Mouse (Mus musculus): ENCODE measurements around the gene Dip2b. TPM values are rescaled to one million over a fixed set of nuclear protein-coding genes. Genes with fewer than 3 reads are reported as not detected.
A peak's percentile ranks its signal among the peaks of the same experiment; 100 is the strongest.

Dip2b gene
- polyA plus RNA-seq, 1 experiment from 2014 or later = 2.3 TPM

DNA sequence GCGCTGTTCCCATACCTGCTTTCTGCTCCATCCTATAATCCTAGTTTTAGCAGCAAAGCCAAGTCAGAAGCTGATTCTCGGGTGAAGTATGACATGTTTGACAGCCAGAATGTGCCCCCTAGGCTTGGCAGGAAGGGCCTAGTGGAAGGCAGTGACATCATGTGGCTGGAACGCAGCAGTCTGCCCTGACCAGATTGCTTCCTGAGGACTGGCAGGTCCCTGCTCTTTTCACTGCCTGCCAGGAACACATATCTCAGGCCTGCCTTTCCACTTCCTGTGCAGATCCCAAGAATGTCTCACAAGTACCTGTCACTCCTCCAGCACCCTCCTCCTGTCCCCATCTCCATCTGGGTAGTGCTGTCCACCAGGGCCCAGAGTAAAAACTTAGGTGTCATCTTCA, 161.3 kb downstream of the Dip2b start:
- ATAC-seq (no peak), DNase-seq (no peak)
- no peaks in the 10 kb centered on the region for H3K9me3 ChIP-seq (ENCODE audit: low read length)
- no peak overlapping the region for H3K4me2 ChIP-seq (ENCODE audit: low read depth, low read length)
- H3K9ac ChIP-seq (replicated peaks) = no peak overlapping the region
- H3K27me3 ChIP-seq (ENCODE audit: insufficient read depth, low read length) = no peaks in the 10 kb centered on the region
- TF ChIP-seq CTCF (IDR thresholded peaks at IDR 0.05; ENCODE audit: low read depth) = no peak
- no peak for TF ChIP-seq EP300 (IDR thresholded peaks at IDR 0.05; ENCODE audit: low read depth)
- no peaks in the 10 kb centered on the region for H3K4me1 ChIP-seq (ENCODE audit: insufficient read depth)
- H3K27ac ChIP-seq (ENCODE audit: low read depth) = no peak overlapping the region
- peaks cover 44% of the 10 kb centered on the region for H3K36me3 ChIP-seq (replicated peaks; ENCODE audit: insufficient read depth, low read length)
- WGBS (ENCODE audit: insufficient replicate concordance) = 66% methylated on average over 3 of the region's 3 CpGs
- H3K4me3 ChIP-seq (ENCODE audit: low read depth, low read length) = no peak overlapping the region

GRCm38 (mm10) chr15:100201806-100202205, 163.3 kb downstream of the Dip2b start:
- peaks cover 43% of the 10 kb centered on the region for H3K36me3 ChIP-seq (replicated peaks; ENCODE audit: insufficient read depth, low read length)
- no peak overlapping the region for H3K9ac ChIP-seq (replicated peaks)
- ATAC-seq = no peak
- H3K9me3 ChIP-seq (ENCODE audit: low read length) = no peaks in the 10 kb centered on the region
- TF ChIP-seq EP300 (IDR thresholded peaks at IDR 0.05; ENCODE audit: low read depth) (no peak), CTCF (IDR thresholded peaks at IDR 0.05; ENCODE audit: low read depth) (no peak)
- DNase-seq = no peak
- H3K27me3 ChIP-seq (ENCODE audit: insufficient read depth, low read length) = no peaks in the 10 kb centered on the region
- H3K4me2 ChIP-seq (ENCODE audit: low read depth, low read length) = no peak overlapping the region
- WGBS (ENCODE audit: insufficient replicate concordance) = 77% methylated on average over 3 of the region's 3 CpGs
- H3K27ac ChIP-seq (ENCODE audit: low read depth) = no peak overlapping the region
- no peaks in the 10 kb centered on the region for H3K4me1 ChIP-seq (ENCODE audit: insufficient read depth)
- H3K4me3 ChIP-seq (ENCODE audit: low read depth, low read length) = no peak overlapping the region

GRCm38 (mm10) chr15:100202431-100203015, 164.1 kb downstream of the Dip2b start:
- no peak overlapping the region for H3K9ac ChIP-seq (replicated peaks)
- 84% methylated on average over 4 of the region's 4 CpGs for WGBS (ENCODE audit: insufficient replicate concordance)

DNA sequence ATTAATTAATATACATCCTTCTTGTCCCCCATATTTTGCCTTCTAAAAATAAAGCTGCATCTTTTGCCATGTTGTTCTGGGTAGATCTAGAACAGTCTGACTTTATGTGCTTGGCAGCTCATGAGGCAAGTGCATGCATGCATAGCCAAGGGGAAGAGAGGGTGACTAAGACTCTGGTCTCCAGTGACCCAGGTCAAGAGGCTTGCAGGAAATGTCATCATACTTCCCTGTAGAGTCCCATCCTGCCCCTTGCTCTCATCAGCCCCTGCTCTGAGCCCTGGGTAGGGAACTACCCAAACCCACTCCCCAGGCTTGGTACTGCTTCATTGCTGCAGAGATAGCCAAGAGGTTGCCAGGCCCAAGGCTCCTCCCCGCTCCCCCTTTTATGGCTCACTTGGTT, 166.1 kb downstream of the Dip2b start:
- TF ChIP-seq EP300 (IDR thresholded peaks at IDR 0.05; ENCODE audit: low read depth) = no peak
- no peak for TF ChIP-seq CTCF (IDR thresholded peaks at IDR 0.05; ENCODE audit: low read depth)
- Histone ChIP-seq H3K27ac (ENCODE audit: low read depth) (0 out of 2 replicates have a peak overlapping the region, but pooled peaks have one; percentile 6), H3K36me3 (replicated peaks; ENCODE audit: insufficient read depth, low read length) (peaks cover 47% of the 10 kb centered on the region), H3K27me3 (ENCODE audit: insufficient read depth, low read length) (no peaks in the 10 kb centered on the region), H3K4me3 (ENCODE audit: low read depth, low read length) (no peak overlapping the region), H3K9me3 (ENCODE audit: low read length) (no peaks in the 10 kb centered on the region), H3K4me1 (ENCODE audit: insufficient read depth) (no peaks in the 10 kb centered on the region), H3K4me2 (ENCODE audit: low read depth, low read length) (0 out of 2 replicates have a peak overlapping the region, but pooled peaks have one; percentile 6), H3K9ac (replicated peaks) (no peak overlapping the region)
- DNase-seq (no peak), ATAC-seq (peak; percentile 36; the same call in 1 of the 2 replicates)
- 77% methylated on average over 1 of the region's 1 CpGs for WGBS (ENCODE audit: insufficient replicate concordance)

More at GRCm38 (mm10) chr15:100202431-100203015, 164.1 kb downstream of the Dip2b start:
- peaks cover 48% of the 10 kb centered on the region for H3K36me3 ChIP-seq (replicated peaks; ENCODE audit: insufficient read depth, low read length)
- TF ChIP-seq EP300 (IDR thresholded peaks at IDR 0.05; ENCODE audit: low read depth) (no peak), CTCF (IDR thresholded peaks at IDR 0.05; ENCODE audit: low read depth) (no peak)
- H3K9me3 ChIP-seq (ENCODE audit: low read length) = no peaks in the 10 kb centered on the region
- no peaks in the 10 kb centered on the region for H3K27me3 ChIP-seq (ENCODE audit: insufficient read depth, low read length)
- DNase-seq = no peak
- H3K4me3 ChIP-seq (ENCODE audit: low read depth, low read length) = no peak overlapping the region
- H3K27ac ChIP-seq (ENCODE audit: low read depth) = no peak overlapping the region
- no peaks in the 10 kb centered on the region for H3K4me1 ChIP-seq (ENCODE audit: insufficient read depth)
- no peak for ATAC-seq
- H3K4me2 ChIP-seq (ENCODE audit: low read depth, low read length) = no peak overlapping the region

DNA sequence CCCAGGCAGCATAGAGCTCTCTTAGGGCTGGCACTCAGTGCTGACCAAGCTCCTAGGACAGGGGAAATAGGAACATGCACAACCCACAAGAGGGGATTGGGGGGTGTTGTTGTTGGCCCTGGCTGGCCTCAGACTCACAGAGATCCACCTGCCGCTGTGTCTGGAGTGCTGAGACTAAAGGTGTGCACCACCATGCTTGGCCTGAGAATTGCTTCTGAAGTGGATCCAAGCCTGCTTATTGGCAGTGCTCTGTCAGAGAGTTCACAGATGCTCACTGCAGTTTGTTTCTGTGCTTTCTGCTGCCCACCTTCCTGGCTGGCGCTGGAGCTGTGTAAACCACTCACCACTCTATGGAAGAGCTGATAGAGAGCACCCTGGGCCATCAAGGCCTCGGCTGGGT, 171.5 kb downstream of the Dip2b start:
- no peak for TF ChIP-seq EP300 (IDR thresholded peaks at IDR 0.05; ENCODE audit: low read depth)
- TF ChIP-seq CTCF (IDR thresholded peaks at IDR 0.05; ENCODE audit: low read depth) = no peak
- Histone ChIP-seq H3K36me3 (replicated peaks; ENCODE audit: insufficient read depth, low read length) (peaks cover 63% of the 10 kb centered on the region), H3K4me3 (ENCODE audit: low read depth, low read length) (no peak overlapping the region), H3K9ac (replicated peaks) (no peak overlapping the region), H3K27me3 (ENCODE audit: insufficient read depth, low read length) (no peaks in the 10 kb centered on the region), H3K4me2 (ENCODE audit: low read depth, low read length) (no peak overlapping the region), H3K9me3 (ENCODE audit: low read length) (no peaks in the 10 kb centered on the region), H3K4me1 (ENCODE audit: insufficient read depth) (no peaks in the 10 kb centered on the region), H3K27ac (ENCODE audit: low read depth) (no peak overlapping the region)
- DNase-seq = no peak
- no peak for ATAC-seq
- WGBS (ENCODE audit: insufficient replicate concordance) = 84% methylated on average over 3 of the region's 3 CpGs

DNA sequence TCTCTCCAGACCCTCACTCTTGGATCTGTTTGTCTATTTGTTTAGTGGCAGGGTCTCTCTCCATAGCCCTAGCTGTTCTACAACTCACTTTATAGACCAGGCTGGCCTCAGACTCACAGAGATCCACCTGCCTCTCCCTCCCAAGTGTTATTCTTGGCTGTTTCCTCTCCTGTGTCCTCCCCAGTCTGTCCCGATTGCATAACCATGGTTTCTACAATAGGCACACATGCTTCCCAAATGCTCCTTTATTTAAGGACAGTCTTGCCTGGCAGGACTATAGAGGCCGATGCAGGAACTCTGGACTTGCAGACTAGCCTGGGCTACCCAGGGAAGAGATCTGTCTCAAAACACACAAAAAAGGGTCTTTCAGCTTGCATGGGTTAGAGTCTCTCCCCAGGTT, 174.9 kb downstream of the Dip2b start:
- Histone ChIP-seq H3K4me2 (ENCODE audit: low read depth, low read length) (no peak overlapping the region), H3K9ac (replicated peaks) (no peak overlapping the region), H3K9me3 (ENCODE audit: low read length) (no peaks in the 10 kb centered on the region), H3K27me3 (ENCODE audit: insufficient read depth, low read length) (no peaks in the 10 kb centered on the region), H3K27ac (ENCODE audit: low read depth) (no peak overlapping the region), H3K4me1 (ENCODE audit: insufficient read depth) (no peaks in the 10 kb centered on the region), H3K36me3 (replicated peaks; ENCODE audit: insufficient read depth, low read length) (peaks cover 59% of the 10 kb centered on the region), H3K4me3 (ENCODE audit: low read depth, low read length) (no peak overlapping the region)
- no peak for ATAC-seq
- TF ChIP-seq EP300 (IDR thresholded peaks at IDR 0.05; ENCODE audit: low read depth) (no peak), CTCF (IDR thresholded peaks at IDR 0.05; ENCODE audit: low read depth) (no peak)
- WGBS (ENCODE audit: insufficient replicate concordance) = 72% methylated on average over 2 of the region's 2 CpGs
- DNase-seq = no peak

All from liver, postnatal 0 days (tissue).